Mouse (Mus musculus) neutrophil, adult 59 days (primary cell): Measurements from ENCODE around the gene Dclre1b. TPM values are rescaled to one million over a fixed set of nuclear protein-coding genes. Genes with fewer than 3 reads are reported as not detected.

Source experiments
- total RNA-seq, 2 experiments: library from RNA; stranded (reverse); gene quantifications; 1 replicate in 1 of 2; 2 replicates in 1 of 2; pipeline ENCODE4 v1.2.4; 2023

The Dclre1b gene
- 10 to 100 TPM; 59.3 to 61.6 TPM for total RNA-seq

GRCm38 (mm10) chr3:103808891-103809798 lies at the start of gene Dclre1b, which contains the start of the genes Ap4b1 and Gm43064:
Gene Dclre1b (minus strand): TSS chr3:103809444.
Gene Ap4b1 (plus strand): TSS chr3:103809520.
Gene Gm43064 (plus strand): TSS chr3:103809573.

GRCm38 (mm10) chr3:103832426-103832825 lies 23.2 kb upstream of the Dclre1b start, which contains the start of gene Bcl2l15:
Gene Bcl2l15 (plus strand): TSS chr3:103832601.

GRCm38 (mm10) chr3:103791230-103792110 lies 17.8 kb downstream of the Dclre1b start, which contains the start of gene Hipk1:
Gene Hipk1 (minus strand): TSS chr3:103791563.

Other genes starting within 250 kb of the Dclre1b start
- gene Syt6, start 234.2 kb downstream of the Dclre1b start, total RNA-seq = not detected
- gene Atg4a-ps, start 163.4 kb downstream of the Dclre1b start, total RNA-seq = 1 to 10 TPM in 1 of 2 experiments, under 1 TPM in 1; 0.33 to 1.2 TPM
- gene Olfml3, start 71.4 kb downstream of the Dclre1b start, total RNA-seq = 1 to 10 TPM; 1.3 to 3.6 TPM
- gene Gm10964, start 70.1 kb downstream of the Dclre1b start, total RNA-seq = not detected
- 100 to 1,000 TPM; 392 to 424 TPM for gene Hipk1, start 17.9 kb downstream of the Dclre1b start, total RNA-seq
- gene Ap4b1, start 76 bp upstream of the Dclre1b start, total RNA-seq = 10 to 100 TPM; 18.4 to 19.4 TPM
- gene Gm43064, start 129 bp upstream of the Dclre1b start, total RNA-seq = under 1 TPM in 1 of 2 experiments, not detected in 1; 0.24 TPM
- 1 to 10 TPM in 1 of 2 experiments, under 1 TPM in 1; 0.79 to 2.1 TPM for gene Bcl2l15, start 23.2 kb upstream of the Dclre1b start, total RNA-seq
- gene Ptpn22, start 50.4 kb upstream of the Dclre1b start, total RNA-seq = 10 to 100 TPM; 58.0 to 66.1 TPM
- 10 to 100 TPM; 18.2 to 18.5 TPM for gene Rsbn1, start 104.7 kb upstream of the Dclre1b start, total RNA-seq
- 1 to 10 TPM; 7.8 to 8.7 TPM for gene Phtf1, start 158.7 kb upstream of the Dclre1b start, total RNA-seq